Mouse (Mus musculus) liver, embryonic 14.5 days (tissue): ENCODE data around the gene Ino80. TPM values are rescaled to one million over a fixed set of nuclear protein-coding genes. Genes with fewer than 3 reads are reported as not detected.

ENCODE experiments used
- ATAC-seq: fragments of 200-750 bp; cut with Nextera tagmentation; 2 replicates; pipeline ENCODE4 v1.8.0; 2017; ENCODE audit warnings: moderate number of reproducible peaks, mild to moderate bottlenecking, moderate library complexity; ENCODE audit not compliant: insufficient read depth
- DNase-seq, 3 experiments: peaks; one replicate each; pipeline ENCODE4 v3.0.0-alpha.2; 2012 to 2013; ENCODE audit warnings: low read depth in 3 of 3, low spot score in 3 of 3
- H3K27ac ChIP-seq: fragments of 300-500 bp; sonication (generic); 2 replicates; pipeline ENCODE4 v1.5.1; 2014; ENCODE audit warnings: moderate library complexity, mild to moderate bottlenecking, control low read depth, inconsistent platforms
- H3K27me3 ChIP-seq: fragments of 300-500 bp; sonication (generic); 2 replicates; pipeline ENCODE4 v1.6.1; 2014; ENCODE audit warnings: mild to moderate bottlenecking, low read length, moderate library complexity; ENCODE audit not compliant: control insufficient read depth, insufficient read depth
- H3K36me3 ChIP-seq: fragments of 300-500 bp; sonication (generic); replicated peaks from 2 replicates; pipeline ENCODE4 v1.6.1; 2014; ENCODE audit warnings: low read depth; ENCODE audit not compliant: control insufficient read depth, insufficient read depth
- H3K4me1 ChIP-seq, 2 experiments: fragments of 200-500 bp in 1 of 2; fragments of 300-500 bp in 1 of 2; sonication (generic) in 1 of 2; replicated peaks; 2 replicates each; pipeline ENCODE4 v1.6.1; 2012 to 2014; ENCODE audit warnings: antibody characterized with exemption in 1 of 2, inconsistent platforms in 1 of 2, low read length in 1 of 2; ENCODE audit not compliant: control insufficient read depth in 2 of 2, insufficient read depth in 2 of 2
- H3K4me2 ChIP-seq: fragments of 300-500 bp; sonication (generic); 2 replicates; pipeline ENCODE4 v1.6.1; 2014; ENCODE audit warnings: low read depth, mild to moderate bottlenecking, control low read depth, moderate library complexity
- H3K4me3 ChIP-seq, 2 experiments: fragments of 200-500 bp in 1 of 2; fragments of 300-500 bp in 1 of 2; sonication (generic) in 1 of 2; 2 replicates each; pipeline ENCODE4 v1.5.1; 2012 to 2014; ENCODE audit warnings: low read depth in 2 of 2, low read length in 2 of 2, mild to moderate bottlenecking in 2 of 2, control low read depth in 1 of 2, inconsistent platforms in 1 of 2, moderate library complexity in 1 of 2; ENCODE audit not compliant: insufficient read depth in 1 of 2
- H3K9ac ChIP-seq: fragments of 300-500 bp; sonication (generic); replicated peaks from 2 replicates; pipeline ENCODE4 v1.6.1; 2014; ENCODE audit warnings: mild to moderate bottlenecking, control low read depth, moderate library complexity
- H3K9me3 ChIP-seq: fragments of 300-500 bp; sonication (generic); 2 replicates; pipeline ENCODE4 v1.6.1; 2016; ENCODE audit warnings: low read length, mixed read lengths; ENCODE audit not compliant: control insufficient read depth
- CTCF ChIP-seq: IDR thresholded peaks from 2 replicates; pipeline ENCODE4 v1.5.1; 2016; ENCODE audit warnings: antibody characterized with exemption, low read depth, control low read depth
- EP300 ChIP-seq: IDR thresholded peaks from 2 replicates; pipeline ENCODE4 v1.6.1; 2016; ENCODE audit warnings: antibody characterized with exemption, low read depth
- WGBS: fragments of 180-500 bp; shearing (Covaris S2); extraction: QIAGEN DNeasy Blood & Tissue Kit; methylation state at CpG from one replicate; pipeline ENCODE4 v1.1.7; 2014; ENCODE audit not compliant: insufficient replicate concordance; 5-methylcytosine and 5-hydroxymethylcytosine counted together
- polyA plus RNA-seq, 2 experiments: library from polyadenylated mRNA; depleted of rRNA in 1 of 2; stranded (reverse) in 1 of 2; unstranded in 1 of 2; fragments of >200 nt; fragmentation: Nextera tagmentation in 1 of 2; extraction: Ambion mirVana in 1 of 2; gene quantifications; 2 replicates each; pipeline versions ENCODE4 v1.2.1 to v1.2.3; 2012 to 2014

The Ino80 gene
- polyA plus RNA-seq, 2 experiments, result 1.8 to 4.4 TPM

DNA sequence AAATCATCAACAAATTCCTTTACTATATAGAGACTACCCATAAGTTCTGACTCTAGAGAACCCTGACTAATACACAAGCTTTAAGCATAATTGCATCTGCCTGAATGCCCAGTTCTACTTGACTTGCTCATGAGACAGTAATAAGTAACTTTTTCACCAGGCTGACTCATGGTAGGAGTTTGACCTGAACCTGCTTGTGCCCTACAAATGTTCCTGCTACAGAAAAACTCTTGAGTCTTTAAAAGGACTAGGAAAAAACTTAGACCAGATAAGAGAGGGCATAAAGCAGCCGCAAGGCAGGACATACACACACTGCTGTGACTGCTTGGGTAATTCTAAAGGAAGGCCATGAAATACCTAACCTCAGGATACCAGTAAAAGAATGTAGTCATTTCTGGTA, 4.8 kb upstream of the Ino80 start:
- ATAC-seq, result no peak
- WGBS, result 74% methylated on average over 1 of the region's 1 CpGs

GRCm38 (mm10) chr2:119478397-119478749, 886 bp upstream of the Ino80 start:
- Histone ChIP-seq H3K4me1 (peaks cover 18 to 21% of the 10 kb centered on the region in 2 experiments), H3K9ac (peak overlapping the region; percentile 96), H3K36me3 (no peaks in the 10 kb centered on the region), H3K4me3 (peak overlapping the region; percentile 72 to 95), H3K27me3 (no peaks in the 10 kb centered on the region), H3K4me2 (peak overlapping the region; percentile 90), H3K27ac (peak overlapping the region; percentile 99), H3K9me3 (no peaks in the 10 kb centered on the region)
- WGBS, result 6% methylated on average over 9 of the region's 9 CpGs
- no peak for TF ChIP-seq EP300
- no peak for TF ChIP-seq CTCF
- ATAC-seq, result no peak
- DNase-seq, result no peak

More for the DNA sequence above, 4.8 kb upstream of the Ino80 start:
- Histone ChIP-seq H3K4me3 (no peak overlapping the region), H3K27me3 (no peaks in the 10 kb centered on the region), H3K4me2 (no peak overlapping the region), H3K36me3 (no peaks in the 10 kb centered on the region), H3K9ac (no peak overlapping the region), H3K4me1 (peaks cover 6 to 10% of the 10 kb centered on the region in 2 experiments; a peak in 3 of 4 replicates), H3K27ac (no peak overlapping the region), H3K9me3 (no peaks in the 10 kb centered on the region)
- DNase-seq, result no peak
- no peak for TF ChIP-seq CTCF
- TF ChIP-seq EP300, result no peak

DNA sequence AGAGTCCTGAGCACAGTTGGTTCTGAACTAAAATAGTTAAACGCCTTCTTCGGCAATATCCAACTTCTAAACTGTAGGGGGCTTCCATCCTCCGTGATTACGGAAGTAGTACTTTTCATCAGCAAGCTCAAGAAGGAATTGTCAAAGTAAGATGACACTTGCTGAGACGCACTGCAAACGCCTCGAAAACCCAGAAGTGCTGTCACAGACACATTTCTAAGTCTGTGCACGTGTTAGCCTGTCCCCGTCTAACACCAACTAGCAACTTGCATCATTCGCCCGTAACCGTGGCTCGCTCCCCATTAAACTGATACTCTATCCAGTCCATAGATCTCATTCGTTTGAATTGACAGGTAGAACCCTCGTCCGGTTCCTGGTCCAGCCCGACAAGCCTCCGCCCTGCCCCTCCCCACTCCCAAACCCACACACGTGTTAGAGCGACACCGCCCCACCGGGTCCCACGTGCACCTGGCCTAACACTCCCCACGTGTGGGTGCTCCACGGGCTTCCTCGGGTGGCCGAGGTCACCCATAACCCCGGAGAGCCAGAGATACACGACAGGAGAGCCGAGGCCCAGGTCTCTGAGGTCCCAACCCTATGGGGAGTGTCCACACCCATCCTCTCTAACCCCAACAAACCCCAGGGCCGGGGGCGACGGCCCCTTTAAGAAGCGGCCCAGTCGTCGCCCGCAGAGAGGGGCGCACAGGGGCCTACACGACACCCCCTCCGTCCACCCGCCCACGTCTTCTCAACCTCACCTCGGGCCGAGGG, 681 bp downstream of the Ino80 start:
- Histone ChIP-seq H3K36me3 (no peaks in the 10 kb centered on the region), H3K9me3 (no peaks in the 10 kb centered on the region), H3K4me3 (peak overlapping the region; percentile 72 to 95), H3K9ac (peak overlapping the region; percentile 96), H3K27ac (peak overlapping the region; percentile 99), H3K4me2 (peak overlapping the region; percentile 90), H3K4me1 (peaks cover 18 to 21% of the 10 kb centered on the region in 2 experiments), H3K27me3 (no peaks in the 10 kb centered on the region)
- under 1% methylated on average over 35 of the region's 44 CpGs for WGBS
- peak; percentile 17 for ATAC-seq
- TF ChIP-seq CTCF (no peak; the same call in 1 of the 2 replicates), EP300 (no peak)
- DNase-seq, result peak; percentile 33 to 52 (median 42)

DNA sequence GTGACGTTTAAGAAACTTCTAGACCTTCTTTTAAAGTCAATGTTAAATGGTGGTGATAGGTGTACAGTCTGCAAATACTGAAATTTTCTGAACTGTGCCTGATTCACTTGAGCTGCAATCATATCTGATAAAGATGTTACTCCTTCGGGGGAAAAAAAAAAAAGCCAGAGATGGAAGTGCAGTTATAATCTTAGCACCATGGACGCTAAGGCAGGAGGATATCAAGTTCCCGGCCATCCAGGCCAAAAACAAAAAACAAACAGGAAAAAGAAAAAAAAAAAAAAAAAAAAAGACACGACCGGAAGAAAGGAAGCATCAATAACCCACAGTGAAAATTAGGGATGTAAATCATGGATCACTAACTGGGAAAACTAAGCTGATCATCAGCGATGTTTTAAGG, 1.3 kb downstream of the Ino80 start:
- H3K9ac ChIP-seq, result peak overlapping the region; percentile 96

DNA sequence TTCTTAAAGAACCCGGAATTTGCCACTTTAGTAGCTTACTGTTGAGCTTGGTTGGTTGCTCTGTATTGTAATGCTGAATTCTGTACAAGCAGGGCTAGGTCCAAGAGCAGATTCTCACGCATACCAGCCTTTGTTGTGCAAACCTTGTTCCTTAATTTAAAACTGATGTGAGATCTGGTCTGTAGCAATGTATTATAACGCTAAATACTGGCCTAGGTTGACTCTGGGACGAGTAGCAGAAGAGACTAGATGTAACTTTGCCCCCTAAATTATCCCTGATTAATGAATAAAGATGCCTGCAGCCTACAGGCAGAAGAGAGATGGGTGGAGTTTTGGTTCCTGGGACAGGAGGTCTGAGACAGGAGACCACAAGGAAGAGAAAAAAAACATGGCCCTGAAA, 13.5 kb downstream of the Ino80 start:
- H3K9ac ChIP-seq, result no peak overlapping the region
- no peaks in the 10 kb centered on the region for H3K4me1 ChIP-seq
- DNase-seq (no peak), ATAC-seq (no peak)
- no peak overlapping the region for H3K4me2 ChIP-seq
- no peak overlapping the region for H3K27ac ChIP-seq
- WGBS, result 63% methylated on average over 4 of the region's 4 CpGs
- no peaks in the 10 kb centered on the region for H3K27me3 ChIP-seq
- TF ChIP-seq EP300, result no peak
- no peaks in the 10 kb centered on the region for H3K36me3 ChIP-seq
- H3K4me3 ChIP-seq, result no peak overlapping the region
- no peaks in the 10 kb centered on the region for H3K9me3 ChIP-seq

More for the DNA sequence above, 1.3 kb downstream of the Ino80 start:
- Histone ChIP-seq H3K9me3 (no peaks in the 10 kb centered on the region), H3K4me2 (peak overlapping the region; percentile 90), H3K4me3 (peak overlapping the region; percentile 72 to 95), H3K27me3 (no peaks in the 10 kb centered on the region), H3K4me1 (peaks cover 18 to 21% of the 10 kb centered on the region in 2 experiments), H3K36me3 (no peaks in the 10 kb centered on the region), H3K27ac (peak overlapping the region; percentile 99; the same call in 1 of the 2 replicates)
- 8% methylated on average over 7 of the region's 7 CpGs for WGBS
- no peak for TF ChIP-seq CTCF
- no peak for TF ChIP-seq EP300
- ATAC-seq (no peak), DNase-seq (no peak)
